In genomic region chr2:167960584-167960983, GRCm38 (mm10) we compare ENCODE assay signal across 20 mouse cellular contexts. TPM values are rescaled to one million over a fixed set of nuclear protein-coding genes. Genes with fewer than 3 reads are reported as not detected.
DNase-seq lines count a peak whose midpoint lies in the region; ATAC-seq and TF ChIP-seq lines count a peak whose summit lies in the region.
"Had no signal": no experiment of that assay in that cellular context is flagged by ENCODE, and none has a peak within 500 bp of the region (broad histone marks: within the 10 kb centered on the region; RNA-seq: fewer than 3 reads in every experiment).

No protein-coding gene starts in this region.

- no peak overlapping the region for H3K4me3 ChIP-seq in heart, embryonic 16.5 days (ENCODE audit: low read length)
- no peak overlapping the region for H3K4me3 ChIP-seq in neural tube, embryonic 13.5 days
- H3K4me3 ChIP-seq in neural tube, embryonic 15.5 days (replicated peaks), result no peak overlapping the region
- H3K4me3 ChIP-seq in liver, embryonic 12.5 days, result no peak overlapping the region
- no peak overlapping the region for H3K4me3 ChIP-seq in small intestine, adult 2 months (ENCODE audit: low read depth, low read length)
- H3K4me3 ChIP-seq: embryonic facial prominence, embryonic 15.5 days; limb, embryonic 15.5 days had no signal

- TF ChIP-seq POLR2A in small intestine, adult 2 months (IDR thresholded peaks at IDR 0.05; ENCODE audit: low read depth, low read length), result no peak

- H3K9ac ChIP-seq in heart, embryonic 16.5 days (ENCODE audit: low read length), result no peak overlapping the region
- 0 out of 2 replicates have a peak overlapping the region, but pooled peaks have one; percentile 41 for H3K9ac ChIP-seq in neural tube, embryonic 13.5 days
- no peak overlapping the region for H3K9ac ChIP-seq in neural tube, embryonic 15.5 days (replicated peaks)
- no peak overlapping the region for H3K9ac ChIP-seq in liver, embryonic 12.5 days
- H3K9ac ChIP-seq: embryonic facial prominence, embryonic 15.5 days; limb, embryonic 15.5 days had no signal

- H3K4me1 ChIP-seq in heart, embryonic 16.5 days (ENCODE audit: control insufficient read depth, insufficient read depth, low read length), result peaks cover 65% of the 10 kb centered on the region
- peaks cover 45% of the 10 kb centered on the region for H3K4me1 ChIP-seq in neural tube, embryonic 13.5 days (replicated peaks)
- peaks cover 38% of the 10 kb centered on the region for H3K4me1 ChIP-seq in neural tube, embryonic 15.5 days
- peaks cover 40% of the 10 kb centered on the region for H3K4me1 ChIP-seq in liver, embryonic 12.5 days
- H3K4me1 ChIP-seq in small intestine, adult 2 months (ENCODE audit: control insufficient read depth, insufficient read depth, insufficient read length, low read length), result peaks cover 24% of the 10 kb centered on the region; the same call in 1 of the 2 replicates

- H3K36me3 ChIP-seq in heart, embryonic 16.5 days (ENCODE audit: control insufficient read depth, insufficient read depth), result peaks cover 14% of the 10 kb centered on the region
- peaks cover 26% of the 10 kb centered on the region for H3K36me3 ChIP-seq in neural tube, embryonic 13.5 days
- H3K36me3 ChIP-seq in neural tube, embryonic 15.5 days, result peaks cover 18% of the 10 kb centered on the region
- peaks cover 25% of the 10 kb centered on the region for H3K36me3 ChIP-seq in liver, embryonic 12.5 days
- H3K36me3 ChIP-seq in small intestine, adult 2 months (ENCODE audit: control insufficient read depth, insufficient read depth, low read length), result peaks cover 11% of the 10 kb centered on the region

- DNase-seq in heart, postnatal 25 days (ENCODE audit: low spot score), result no peak
- DNase-seq in cerebellum, adult 8-10 months, result no peak
- DNase-seq: adrenal gland, postnatal 10 days; cerebellum, adult 11 months; cerebellum, postnatal 25 days; layer of hippocampus, postnatal 36 days; lung, postnatal 10 days; right cerebral cortex, adult 18-20 months; thymus, postnatal 36 days had no signal

- intact Hi-C loops in heart, postnatal 25 days (cut with DNase I), result no loop called here

- no peaks in the 10 kb centered on the region for H3K9me3 ChIP-seq in heart, embryonic 16.5 days (replicated peaks; ENCODE audit: control insufficient read depth, low read length)
- no peaks in the 10 kb centered on the region for H3K9me3 ChIP-seq in neural tube, embryonic 13.5 days
- H3K9me3 ChIP-seq in neural tube, embryonic 15.5 days (replicated peaks), result no peaks in the 10 kb centered on the region
- no peaks in the 10 kb centered on the region for H3K9me3 ChIP-seq in liver, embryonic 12.5 days (replicated peaks)
- H3K9me3 ChIP-seq: embryonic facial prominence, embryonic 15.5 days; limb, embryonic 15.5 days had no signal

- 78% methylated on average over 8 of the region's 8 CpGs for WGBS in heart, embryonic 16.5 days
- 68% methylated on average over 8 of the region's 8 CpGs for WGBS in neural tube, embryonic 13.5 days
- WGBS in neural tube, embryonic 15.5 days, result 75% methylated on average over 8 of the region's 8 CpGs
- WGBS in liver, embryonic 12.5 days (ENCODE audit: insufficient replicate concordance), result 81% methylated on average over 8 of the region's 8 CpGs
- WGBS in small intestine, adult 2 months, result 89% methylated on average over 8 of the region's 8 CpGs

- no peak for TF ChIP-seq CTCF in small intestine, adult 2 months (IDR thresholded peaks at IDR 0.05; ENCODE audit: extremely low read depth, insufficient read length, insufficient replicate concordance, low read depth, low read length)

- ATAC-seq in heart, embryonic 16.5 days (replicated peaks; ENCODE audit: extremely low read depth, insufficient read depth, low FRiP score), result no peak
- ATAC-seq in neural tube, embryonic 13.5 days (ENCODE audit: low read depth), result no peak
- no peak for ATAC-seq in neural tube, embryonic 15.5 days (ENCODE audit: low FRiP score)
- no peak for ATAC-seq in liver, embryonic 12.5 days
- ATAC-seq: hindbrain, embryonic 16.5 days; Patski had no signal

- H3K27me3 ChIP-seq in heart, embryonic 16.5 days (ENCODE audit: control insufficient read depth, insufficient read depth, low read length), result no peaks in the 10 kb centered on the region
- no peaks in the 10 kb centered on the region for H3K27me3 ChIP-seq in neural tube, embryonic 13.5 days
- no peaks in the 10 kb centered on the region for H3K27me3 ChIP-seq in neural tube, embryonic 15.5 days (replicated peaks)
- H3K27me3 ChIP-seq in liver, embryonic 12.5 days (replicated peaks), result no peaks in the 10 kb centered on the region
- H3K27me3 ChIP-seq in small intestine, adult 2 months (ENCODE audit: control insufficient read depth, insufficient read depth, low read length), result no peaks in the 10 kb centered on the region
- H3K27me3 ChIP-seq: embryonic facial prominence, embryonic 15.5 days; limb, embryonic 15.5 days; Patski had no signal

- H3K4me2 ChIP-seq in heart, embryonic 16.5 days (ENCODE audit: low read depth, low read length), result no peak overlapping the region
- H3K4me2 ChIP-seq in neural tube, embryonic 13.5 days, result no peak overlapping the region
- no peak overlapping the region for H3K4me2 ChIP-seq in neural tube, embryonic 15.5 days
- H3K4me2 ChIP-seq in liver, embryonic 12.5 days, result no peak overlapping the region
- H3K4me2 ChIP-seq: embryonic facial prominence, embryonic 15.5 days; limb, embryonic 15.5 days had no signal

- peak overlapping the region; percentile 20; the same call in 1 of the 2 replicates for H3K27ac ChIP-seq in heart, embryonic 16.5 days (ENCODE audit: low read length)
- H3K27ac ChIP-seq in neural tube, embryonic 13.5 days (replicated peaks), result 0 out of 2 replicates have a peak overlapping the region, but pooled peaks have one; percentile 4
- no peak overlapping the region for H3K27ac ChIP-seq in neural tube, embryonic 15.5 days (replicated peaks)
- 0 out of 2 replicates have a peak overlapping the region, but pooled peaks have one; percentile 32 for H3K27ac ChIP-seq in liver, embryonic 12.5 days
- H3K27ac ChIP-seq in small intestine, adult 2 months (ENCODE audit: insufficient read depth, low read depth, low read length), result peak overlapping the region; percentile 72
- H3K27ac ChIP-seq: embryonic facial prominence, embryonic 15.5 days; limb, embryonic 15.5 days had no signal

RNA-seq across cellular contexts. Expression of gene Ptpn1, which starts 28.7 kb away (rescaled TPM):
- polyA plus RNA-seq in heart, embryonic 16.5 days (2015; fragmentation: Nextera tagmentation; extraction: Ambion mirVana), result 44.7 and 50.8 TPM in 2 replicates
- total RNA-seq in heart, postnatal 25 days (2021), result 10 to 100 TPM; 21.9 to 23.4 TPM
- 110 and 113 TPM in 2 replicates for polyA plus RNA-seq in neural tube, embryonic 13.5 days (2015; fragmentation: Nextera tagmentation; extraction: Ambion mirVana)
- polyA plus RNA-seq in neural tube, embryonic 15.5 days (2015; fragmentation: Nextera tagmentation; extraction: Ambion mirVana), result 69.6 and 71.7 TPM in 2 replicates
- polyA plus RNA-seq in liver, embryonic 12.5 days (2016; fragmentation: Nextera tagmentation; extraction: Ambion mirVana), result 38.4 and 39.2 TPM in 2 replicates
- 13.5 and 24.4 TPM in 2 replicates for polyA plus RNA-seq in small intestine, adult 2 months (2012; rRNA removed)

RNA-seq across cellular contexts. Expression of gene Ripor3, which starts 49.8 kb away (rescaled TPM):
- 0.84 and 0.99 TPM in 2 replicates for polyA plus RNA-seq in heart, embryonic 16.5 days (2015; fragmentation: Nextera tagmentation; extraction: Ambion mirVana)
- under 1 TPM; 0.49 to 0.75 TPM for total RNA-seq in heart, postnatal 25 days (2021)
- 0.40 and 0.61 TPM in 2 replicates for polyA plus RNA-seq in neural tube, embryonic 13.5 days (2015; fragmentation: Nextera tagmentation; extraction: Ambion mirVana)
- polyA plus RNA-seq in neural tube, embryonic 15.5 days (2015; fragmentation: Nextera tagmentation; extraction: Ambion mirVana), result 0.47 and 0.66 TPM in 2 replicates
- polyA plus RNA-seq in liver, embryonic 12.5 days (2016; fragmentation: Nextera tagmentation; extraction: Ambion mirVana), result 2.4 and 2.9 TPM in 2 replicates
- polyA plus RNA-seq in small intestine, adult 2 months (2012; rRNA removed), result 2.5 and 5.3 TPM in 2 replicates
- total RNA-seq: granulocyte monocyte progenitor cell, adult 5-6 weeks; hematopoietic stem cell, adult 5-6 weeks had no signal
